Mouse (Mus musculus) layer of hippocampus, postnatal 10 days (tissue): Measurements from ENCODE around the gene Pacrg. TPM values are rescaled to one million over a fixed set of nuclear protein-coding genes. Genes with fewer than 3 reads are reported as not detected.
A peak's percentile ranks its signal among the peaks of the same experiment; 100 is the strongest.

Experiments
- DNase-seq, 2 experiments: peaks; one replicate each; pipeline ENCODE4 v3.0.0; 2021; ENCODE audit warnings: low spot score in 2 of 2
- total RNA-seq, 2 experiments: library from RNA; stranded (reverse); gene quantifications; 2 replicates each; pipeline ENCODE4 v1.2.3; 2021

The Pacrg gene
- total RNA-seq, 2 experiments from 2014 or later, result 17.5 to 18.2 TPM

- no peak for DNase-seq
Observed at GRCm38 (mm10) chr17:10410597-10411476, 429.3 kb downstream of the Pacrg start.

- no peak for DNase-seq
Observed at GRCm38 (mm10) chr17:10408681-10409081, 431.4 kb downstream of the Pacrg start.

- DNase-seq, result no peak
Observed at GRCm38 (mm10) chr17:10407031-10407722, 432.9 kb downstream of the Pacrg start.

GRCm38 (mm10) chr17:10406311-10406710, 433.8 kb downstream of the Pacrg start:
- no peak for DNase-seq

- no peak for DNase-seq
Observed at GRCm38 (mm10) chr17:10405906-10406305, 434.2 kb downstream of the Pacrg start.

GRCm38 (mm10) chr17:10403186-10403585, 436.9 kb downstream of the Pacrg start:
- no peak for DNase-seq

GRCm38 (mm10) chr17:10402064-10402640, 438.0 kb downstream of the Pacrg start:
- DNase-seq, result no peak

GRCm38 (mm10) chr17:10401529-10401928, 438.6 kb downstream of the Pacrg start:
- no peak for DNase-seq

- no peak for DNase-seq
Observed at GRCm38 (mm10) chr17:10399706-10400105, 440.4 kb downstream of the Pacrg start.

GRCm38 (mm10) chr17:10398871-10399270, 441.2 kb downstream of the Pacrg start:
- no peak for DNase-seq

- no peak for DNase-seq
Observed at GRCm38 (mm10) chr17:10397924-10398627, 442.0 kb downstream of the Pacrg start.

- no peak for DNase-seq
Observed at GRCm38 (mm10) chr17:10397336-10397735, 442.8 kb downstream of the Pacrg start.

GRCm38 (mm10) chr17:10396863-10397262, 443.2 kb downstream of the Pacrg start:
- no peak for DNase-seq

GRCm38 (mm10) chr17:10394855-10395254, 445.3 kb downstream of the Pacrg start:
- DNase-seq, result peak; percentile 67 to 74

GRCm38 (mm10) chr17:10393766-10394165, 446.3 kb downstream of the Pacrg start:
- DNase-seq, result no peak

- DNase-seq, result no peak
Observed at GRCm38 (mm10) chr17:10392342-10393034, 447.6 kb downstream of the Pacrg start.

- DNase-seq, result peak; percentile 63 to 69
Observed at GRCm38 (mm10) chr17:10390232-10391172, 449.6 kb downstream of the Pacrg start.

- no peak for DNase-seq
Observed at GRCm38 (mm10) chr17:10389740-10390139, 450.4 kb downstream of the Pacrg start.

GRCm38 (mm10) chr17:10386548-10386947, 453.6 kb downstream of the Pacrg start:
- no peak for DNase-seq

- DNase-seq, result no peak
Observed at GRCm38 (mm10) chr17:10383406-10383805, 456.7 kb downstream of the Pacrg start.
